Mouse (Mus musculus) liver, postnatal 0 days (tissue): Measurements from ENCODE around the gene Tceal3. TPM values are rescaled to one million over a fixed set of nuclear protein-coding genes. Genes with fewer than 3 reads are reported as not detected.
"Not testable (repeated sequence)": the region's sequence is repeated elsewhere in the genome, so short reads cannot be mapped to it uniquely, and the experiment has no call there.

Source experiments
- ATAC-seq: fragments of 200-750 bp; cut with Nextera tagmentation; 2 replicates; pipeline ENCODE4 v1.8.0; 2017; ENCODE audit warnings: mild to moderate bottlenecking, moderate library complexity
- DNase-seq: peaks from one replicate; pipeline ENCODE4 v3.0.0-alpha.2; 2016
- H3K27ac ChIP-seq: fragments of 300-500 bp; sonication (generic); 2 replicates; pipeline ENCODE4 v1.5.1; 2014; ENCODE audit warnings: antibody characterized with exemption, moderate library complexity, mild to moderate bottlenecking, low read depth
- H3K27me3 ChIP-seq: fragments of 300-500 bp; sonication (generic); 2 replicates; pipeline ENCODE4 v1.6.1; 2014; ENCODE audit warnings: low read length, control low read depth, mixed read lengths; ENCODE audit not compliant: insufficient read depth
- H3K36me3 ChIP-seq: fragments of 300-500 bp; sonication (generic); replicated peaks from 2 replicates; pipeline ENCODE4 v1.6.1; 2014; ENCODE audit warnings: mild to moderate bottlenecking, control low read depth, low read length, moderate library complexity, mixed read lengths; ENCODE audit not compliant: insufficient read depth
- H3K4me1 ChIP-seq: fragments of 300-500 bp; sonication (generic); 2 replicates; pipeline ENCODE4 v1.6.1; 2014; ENCODE audit warnings: antibody characterized with exemption, mild to moderate bottlenecking, control low read depth; ENCODE audit not compliant: insufficient read depth
- H3K4me2 ChIP-seq: fragments of 300-500 bp; sonication (generic); 2 replicates; pipeline ENCODE4 v1.6.1; 2014; ENCODE audit warnings: low read depth, mild to moderate bottlenecking, low read length, moderate library complexity, mixed read lengths
- H3K4me3 ChIP-seq: fragments of 300-500 bp; sonication (generic); 2 replicates; pipeline ENCODE4 v1.5.1; 2014; ENCODE audit warnings: low read depth, low read length
- H3K9ac ChIP-seq: fragments of 300-500 bp; sonication (generic); replicated peaks from 2 replicates; pipeline ENCODE4 v1.6.1; 2014; ENCODE audit warnings: mild to moderate bottlenecking, moderate library complexity
- H3K9me3 ChIP-seq: fragments of 300-500 bp; sonication (generic); 2 replicates; pipeline ENCODE4 v1.6.1; 2016; ENCODE audit warnings: mild to moderate bottlenecking, control low read depth, low read length, mixed read lengths
- CTCF ChIP-seq: sonication (generic); IDR thresholded peaks from 2 replicates; pipeline ENCODE4 v1.5.1; 2016; ENCODE audit warnings: antibody characterized with exemption, low read depth
- EP300 ChIP-seq: IDR thresholded peaks from 2 replicates; pipeline ENCODE4 v1.6.1; 2016; ENCODE audit warnings: antibody characterized with exemption, low read depth, mild to moderate bottlenecking
- WGBS: fragments of 180-500 bp; shearing (Covaris S2); extraction: QIAGEN DNeasy Blood & Tissue Kit; methylation state at CpG from one replicate; pipeline ENCODE4 v1.1.7; 2014; ENCODE audit not compliant: insufficient replicate concordance; 5-methylcytosine and 5-hydroxymethylcytosine counted together
- polyA plus RNA-seq: library from polyadenylated mRNA; unstranded; fragments of >200 nt; fragmentation: Nextera tagmentation; extraction: Ambion mirVana; gene quantifications from 2 replicates; pipeline ENCODE4 v1.2.1, GENCODE M21; 2015

Gene Tceal3
- polyA plus RNA-seq: not detected in 2 replicates

- no peaks in the 10 kb centered on the region for H3K9me3 ChIP-seq
- 50% methylated on average over 12 of the region's 12 CpGs for WGBS
- no peak for ATAC-seq
- no peaks in the 10 kb centered on the region for H3K36me3 ChIP-seq
- no peaks in the 10 kb centered on the region for H3K27me3 ChIP-seq
- DNase-seq: no peak
- TF ChIP-seq EP300 (no peak), CTCF (no peak)
- no peaks in the 10 kb centered on the region for H3K4me1 ChIP-seq
- no peak within 1 kb of the TSS for H3K27ac ChIP-seq
- no peak within 1 kb of the TSS for H3K4me3 ChIP-seq
- H3K4me2 ChIP-seq: no peak within 1 kb of the TSS
- no peak within 1 kb of the TSS for H3K9ac ChIP-seq
Observed at GRCm38 (mm10) chrX:136590199-136590896, at the start of gene Tceal3. Tceal3 (plus strand) TSS chrX:136590842.

- not testable (repeated sequence) for H3K9me3 ChIP-seq, H3K27me3 ChIP-seq, H3K9ac ChIP-seq, H3K4me3 ChIP-seq, H3K4me2 ChIP-seq, H3K4me1 ChIP-seq, H3K36me3 ChIP-seq, H3K27ac ChIP-seq, DNase-seq, ATAC-seq
- 71% methylated on average over 1 of the region's 1 CpGs for WGBS
Observed at GRCm38 (mm10) chrX:136543956-136544355, 46.7 kb upstream of the Tceal3 start, which contains the start of gene Kir3dl2. Kir3dl2 (minus strand) TSS chrX:136544056.

- not testable (repeated sequence) for H3K4me1 ChIP-seq, DNase-seq, H3K4me3 ChIP-seq, H3K27me3 ChIP-seq, ATAC-seq, H3K4me2 ChIP-seq, H3K36me3 ChIP-seq, H3K9me3 ChIP-seq, H3K9ac ChIP-seq, H3K27ac ChIP-seq
- 86% methylated on average over 9 of the region's 9 CpGs for WGBS
Observed at GRCm38 (mm10) chrX:136569094-136569493, 21.5 kb upstream of the Tceal3 start.

DNA sequence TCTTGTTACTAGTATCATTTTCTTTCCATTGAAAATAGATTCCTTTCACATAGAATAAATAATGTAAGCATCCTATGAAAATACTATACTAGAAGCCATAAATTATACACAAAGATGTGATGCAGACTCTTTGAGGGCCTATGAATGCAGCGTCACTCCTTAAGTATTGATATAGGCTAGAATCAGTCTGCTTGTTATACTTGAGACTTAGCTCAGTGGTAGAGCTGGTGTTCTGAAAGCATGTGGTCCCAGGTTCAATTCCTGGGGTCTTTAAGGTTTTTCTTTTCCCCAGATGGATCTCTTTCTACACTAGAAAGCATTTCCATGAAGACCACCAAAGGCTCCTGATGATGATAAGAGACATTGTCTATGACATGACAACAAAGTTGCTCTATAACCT is 6.0 kb upstream of the Tceal3 start:
- no peak for DNase-seq
- no peaks in the 10 kb centered on the region for H3K4me1 ChIP-seq
- ATAC-seq: no peak
- H3K36me3 ChIP-seq: no peaks in the 10 kb centered on the region
- H3K27ac ChIP-seq: no peak overlapping the region
- TF ChIP-seq CTCF: no peak
- no peaks in the 10 kb centered on the region for H3K9me3 ChIP-seq
- no peaks in the 10 kb centered on the region for H3K27me3 ChIP-seq
- WGBS: 89% methylated on average over 1 of the region's 1 CpGs
- no peak overlapping the region for H3K4me2 ChIP-seq
- no peak overlapping the region for H3K4me3 ChIP-seq
- H3K9ac ChIP-seq: no peak overlapping the region

DNA sequence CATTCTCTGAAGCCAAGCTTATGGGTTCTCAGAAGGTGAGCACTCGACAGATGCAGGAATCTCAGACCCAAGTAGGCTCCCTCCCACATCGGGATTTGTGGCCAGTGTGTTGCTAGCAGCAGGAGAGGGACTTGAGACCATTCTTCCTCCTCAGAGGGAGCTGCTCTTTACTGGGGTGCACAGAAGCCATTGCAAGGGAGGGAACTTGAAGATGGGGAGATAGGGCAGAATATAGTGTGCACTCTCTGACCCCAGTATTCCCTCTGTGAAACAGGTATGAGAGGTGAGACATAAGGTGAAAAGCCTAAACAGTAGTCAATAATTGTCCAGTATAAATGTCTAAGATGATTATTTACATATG is 235 bp downstream of the Tceal3 start:
- Histone ChIP-seq H3K27ac (no peak overlapping the region), H3K4me3 (no peak overlapping the region), H3K27me3 (no peaks in the 10 kb centered on the region), H3K9me3 (no peaks in the 10 kb centered on the region), H3K4me2 (no peak overlapping the region), H3K4me1 (no peaks in the 10 kb centered on the region), H3K36me3 (no peaks in the 10 kb centered on the region), H3K9ac (no peak overlapping the region)
- no peak for DNase-seq
- WGBS: 34% methylated on average over 2 of the region's 2 CpGs
- no peak for TF ChIP-seq EP300
- ATAC-seq: no peak

- no peak for ATAC-seq
- WGBS: 21% methylated on average over 3 of the region's 3 CpGs
- TF ChIP-seq EP300 (no peak), CTCF (peak; percentile 74)
- Histone ChIP-seq H3K4me1 (no peaks in the 10 kb centered on the region), H3K27ac (no peak overlapping the region), H3K4me2 (no peak overlapping the region), H3K36me3 (no peaks in the 10 kb centered on the region), H3K4me3 (no peak overlapping the region), H3K9me3 (no peaks in the 10 kb centered on the region), H3K27me3 (no peaks in the 10 kb centered on the region), H3K9ac (no peak overlapping the region)
- peak; percentile 15 for DNase-seq
Observed at GRCm38 (mm10) chrX:136599416-136599815, 8.8 kb downstream of the Tceal3 start.

GRCm38 (mm10) chrX:136606951-136607350 is 16.3 kb downstream of the Tceal3 start:
- DNase-seq: no peak
- WGBS: 70% methylated on average over 4 of the region's 4 CpGs
- no peaks in the 10 kb centered on the region for H3K36me3 ChIP-seq
- H3K27me3 ChIP-seq: no peaks in the 10 kb centered on the region
- no peak for ATAC-seq
- no peak for TF ChIP-seq EP300
- no peak for TF ChIP-seq CTCF
- no peak overlapping the region for H3K27ac ChIP-seq
- H3K4me2 ChIP-seq: no peak overlapping the region
- no peak overlapping the region for H3K4me3 ChIP-seq
- H3K4me1 ChIP-seq: no peaks in the 10 kb centered on the region
- H3K9ac ChIP-seq: no peak overlapping the region
- no peaks in the 10 kb centered on the region for H3K9me3 ChIP-seq
